Comparison of ENCODE assay signal across 8 mouse cellular contexts in genomic region chr19:8723574-8724346, GRCm38 (mm10). TPM values are rescaled to one million over a fixed set of nuclear protein-coding genes. Genes with fewer than 3 reads are reported as not detected.
DNase-seq lines count a peak whose midpoint lies in the region; ATAC-seq and TF ChIP-seq lines count a peak whose summit lies in the region.

No protein-coding gene starts in this region.

- TF ChIP-seq CTCF in MEL (IDR thresholded peaks at IDR 0.05 in 2 of 3, conservative IDR thresholded peaks at IDR 0.05 in 1 of 3; ENCODE audit: control insufficient read depth in 1 of 3, insufficient read depth in 1 of 3, low read depth in 2 of 3, low read length in 3 of 3, poor library complexity in 1 of 3, severe bottlenecking in 1 of 3) = no peak

- no peak for ATAC-seq in kidney, embryonic 14.5 days (ENCODE audit: low FRiP score, low TSS enrichment)
- ATAC-seq in forebrain, embryonic 11.5 days (replicated peaks; ENCODE audit: low FRiP score) = no peak
- ATAC-seq in limb, embryonic 13.5 days (ENCODE audit: low FRiP score, low read depth) = no peak
- peak; percentile 1; the same call in 1 of the 2 replicates for ATAC-seq in neural tube, embryonic 14.5 days (ENCODE audit: low read depth)

- no peak for TF ChIP-seq EP300 in MEL (IDR thresholded peaks at IDR 0.05; ENCODE audit: low read depth in 1 of 2, low read length in 2 of 2)

- H3K4me1 ChIP-seq in kidney, embryonic 14.5 days (ENCODE audit: control insufficient read depth, insufficient read depth, low read length) = 0 out of 2 replicates have a peak, but pooled peaks cover 6% of the 10 kb centered on the region
- H3K4me1 ChIP-seq in MEL (ENCODE audit: control insufficient read depth in 1 of 2, insufficient read depth in 2 of 2, low read length in 2 of 2) = peaks cover 0 to 7% of the 10 kb centered on the region in 2 experiments; a peak in 1 of 4 replicates
- peaks cover 12% of the 10 kb centered on the region for H3K4me1 ChIP-seq in forebrain, embryonic 11.5 days (replicated peaks; ENCODE audit: control insufficient read depth, insufficient read depth, low read length)
- H3K4me1 ChIP-seq in limb, embryonic 13.5 days = peaks cover 33% of the 10 kb centered on the region
- H3K4me1 ChIP-seq in neural tube, embryonic 14.5 days (ENCODE audit: control insufficient read depth, insufficient read depth, low read length) = peaks cover 27% of the 10 kb centered on the region

- peak overlapping the region; percentile 70 for H3K4me2 ChIP-seq in kidney, embryonic 14.5 days (replicated peaks; ENCODE audit: low read depth, low read length)
- peak overlapping the region; percentile 84 for H3K4me2 ChIP-seq in forebrain, embryonic 11.5 days (ENCODE audit: low read depth, low read length, severe bottlenecking)
- H3K4me2 ChIP-seq in limb, embryonic 13.5 days (replicated peaks) = peak overlapping the region; percentile 76
- H3K4me2 ChIP-seq in neural tube, embryonic 14.5 days (ENCODE audit: low read depth, low read length) = peak overlapping the region; percentile 72

- H3K27ac ChIP-seq in kidney, embryonic 14.5 days (ENCODE audit: low read depth, low read length) = peak overlapping the region; percentile 90
- peak overlapping the region; percentile 97 for H3K27ac ChIP-seq in MEL (ENCODE audit: control insufficient read depth, low read depth, low read length)
- peak overlapping the region; percentile 82 for H3K27ac ChIP-seq in forebrain, embryonic 11.5 days (ENCODE audit: low read depth, low read length)
- H3K27ac ChIP-seq in limb, embryonic 13.5 days = peak overlapping the region; percentile 89
- H3K27ac ChIP-seq in neural tube, embryonic 14.5 days (ENCODE audit: low read depth, low read length) = peak overlapping the region; percentile 70

- H3K79me2 ChIP-seq in MEL (ENCODE audit: control insufficient read depth, insufficient read depth, low read length, poor library complexity) = peaks cover 36% of the 10 kb centered on the region

- H3K36me3 ChIP-seq in kidney, embryonic 14.5 days (ENCODE audit: control insufficient read depth, insufficient read depth, low read length) = peaks cover 32% of the 10 kb centered on the region
- H3K36me3 ChIP-seq in MEL (ENCODE audit: control insufficient read depth in 1 of 2, insufficient read depth in 2 of 2, low read length in 2 of 2) = peaks cover 12 to 22% of the 10 kb centered on the region in 2 experiments
- H3K36me3 ChIP-seq in forebrain, embryonic 11.5 days (ENCODE audit: control insufficient read depth, insufficient read depth, low read length) = peaks cover 10% of the 10 kb centered on the region; the same call in 1 of the 2 replicates
- peaks cover 30% of the 10 kb centered on the region for H3K36me3 ChIP-seq in limb, embryonic 13.5 days
- H3K36me3 ChIP-seq in neural tube, embryonic 14.5 days (ENCODE audit: control insufficient read depth, insufficient read depth, low read length) = peaks cover 21% of the 10 kb centered on the region

- H3K27me3 ChIP-seq in kidney, embryonic 14.5 days (ENCODE audit: control insufficient read depth, insufficient read depth, low read length) = no peaks in the 10 kb centered on the region
- no peaks in the 10 kb centered on the region for H3K27me3 ChIP-seq in MEL (ENCODE audit: control insufficient read depth in 1 of 2, insufficient read depth in 2 of 2, low read length in 2 of 2)
- H3K27me3 ChIP-seq in forebrain, embryonic 11.5 days (ENCODE audit: control insufficient read depth, insufficient read depth, low read length) = no peaks in the 10 kb centered on the region
- no peaks in the 10 kb centered on the region for H3K27me3 ChIP-seq in limb, embryonic 13.5 days
- H3K27me3 ChIP-seq in neural tube, embryonic 14.5 days (ENCODE audit: control insufficient read depth, insufficient read depth, low read length) = no peaks in the 10 kb centered on the region

- no peaks in the 10 kb centered on the region for H3K9me3 ChIP-seq in kidney, embryonic 14.5 days (ENCODE audit: control insufficient read depth, low read length)
- no peaks in the 10 kb centered on the region for H3K9me3 ChIP-seq in MEL (replicated peaks; ENCODE audit: insufficient read depth, low read length)
- H3K9me3 ChIP-seq in forebrain, embryonic 11.5 days (ENCODE audit: control insufficient read depth, low read length) = no peaks in the 10 kb centered on the region
- H3K9me3 ChIP-seq in limb, embryonic 13.5 days = no peaks in the 10 kb centered on the region
- H3K9me3 ChIP-seq in neural tube, embryonic 14.5 days (ENCODE audit: control insufficient read depth, low read length) = no peaks in the 10 kb centered on the region

- no peak for DNase-seq in kidney, adult 18-20 months
- DNase-seq in MEL (ENCODE audit: low read depth, low spot score) = peak; percentile 69
- no peak for DNase-seq in forebrain, embryonic 11.5 days (ENCODE audit: low spot score)
- DNase-seq in left cerebral cortex, adult 8-10 months (ENCODE audit: low spot score in 2 of 2) = no peak
- no peak for DNase-seq in gastrocnemius, postnatal 14 days

- WGBS in kidney, embryonic 14.5 days = under 1% methylated on average over 20 of the region's 20 CpGs
- under 1% methylated on average over 20 of the region's 20 CpGs for WGBS in forebrain, embryonic 11.5 days
- WGBS in limb, embryonic 13.5 days = under 1% methylated on average over 20 of the region's 20 CpGs
- WGBS in neural tube, embryonic 14.5 days = under 1% methylated on average over 20 of the region's 20 CpGs

- intact Hi-C loops in gastrocnemius, postnatal 14 days (cut with DNase I; ENCODE audit: low total_unique reads) = no loop called here

- H3K4me3 ChIP-seq in kidney, embryonic 14.5 days (ENCODE audit: low read length) = peak overlapping the region; percentile 82
- H3K4me3 ChIP-seq in MEL (ENCODE audit: control insufficient read depth in 1 of 2, insufficient read depth in 1 of 2, low read depth in 2 of 2, low read length in 2 of 2) = peak overlapping the region; percentile 59 to 95
- H3K4me3 ChIP-seq in forebrain, embryonic 11.5 days (ENCODE audit: low read depth, low read length) = peak overlapping the region; percentile 89
- H3K4me3 ChIP-seq in limb, embryonic 13.5 days = peak overlapping the region; percentile 83
- H3K4me3 ChIP-seq in neural tube, embryonic 14.5 days (ENCODE audit: low read depth, low read length) = peak overlapping the region; percentile 86

- H3K9ac ChIP-seq in kidney, embryonic 14.5 days (ENCODE audit: low read depth, low read length) = peak overlapping the region; percentile 97
- H3K9ac ChIP-seq in MEL (ENCODE audit: control insufficient read depth, low read depth, low read length, poor library complexity, severe bottlenecking) = peak overlapping the region; percentile 97
- H3K9ac ChIP-seq in forebrain, embryonic 11.5 days (ENCODE audit: low read length) = peak overlapping the region; percentile 98
- H3K9ac ChIP-seq in limb, embryonic 13.5 days = peak overlapping the region; percentile 98
- peak overlapping the region; percentile 90 for H3K9ac ChIP-seq in neural tube, embryonic 14.5 days (replicated peaks; ENCODE audit: low read depth, low read length)

- peak; percentile 29 to 59; a peak in 3 of 4 replicates for TF ChIP-seq POLR2A in MEL (IDR thresholded peaks at IDR 0.05; ENCODE audit: control insufficient read depth in 1 of 2, insufficient read depth in 1 of 2, low read depth in 1 of 2, low read length in 2 of 2, poor library complexity in 1 of 2)

- TF ChIP-seq RAD21 in MEL (IDR thresholded peaks at IDR 0.05; ENCODE audit: low read depth, low read length) = no peak

RNA-seq across cellular contexts. Expression of gene Slc3a2, which starts 0.6 kb away (rescaled TPM):
- polyA plus RNA-seq in kidney, embryonic 14.5 days (2014; fragmentation: Nextera tagmentation; extraction: Ambion mirVana) = 114 and 123 TPM in 2 replicates
- 164 and 253 TPM in 2 replicates for total RNA-seq in MEL (2012; rRNA removed)
- polyA plus RNA-seq in MEL (2012; ENCODE audit: insufficient read depth in 1 of 2, insufficient read length in 2 of 2, low read depth in 1 of 2, low replicate concordance in 2 of 2, missing spikeins in 1 of 2) = 100 to 1,000 TPM; 428 to 670 TPM
- polyA plus RNA-seq in forebrain, embryonic 11.5 days (2014; fragmentation: Nextera tagmentation; extraction: Ambion mirVana) = 132 and 143 TPM in 2 replicates
- 101 and 103 TPM in 2 replicates for polyA plus RNA-seq in limb, embryonic 13.5 days (2015; fragmentation: Nextera tagmentation; extraction: Ambion mirVana)
- 145 and 163 TPM in 2 replicates for polyA plus RNA-seq in neural tube, embryonic 14.5 days (2014; fragmentation: Nextera tagmentation; extraction: Ambion mirVana)
- total RNA-seq in left cerebral cortex, adult 8-10 months (2022) = 100 to 1,000 TPM; 147 to 155 (median 150) TPM
- total RNA-seq in gastrocnemius, postnatal 14 days (2021) = 10 to 100 TPM; 24.6 to 26.8 TPM

RNA-seq across cellular contexts. Expression of gene Wdr74, which starts 11.9 kb away (rescaled TPM):
- 82.9 and 97.3 TPM in 2 replicates for polyA plus RNA-seq in kidney, embryonic 14.5 days (2014; fragmentation: Nextera tagmentation; extraction: Ambion mirVana)
- total RNA-seq in MEL (2012; rRNA removed) = 158 and 208 TPM in 2 replicates
- 100 to 1,000 TPM; 208 to 803 TPM for polyA plus RNA-seq in MEL (2012; ENCODE audit: insufficient read depth in 1 of 2, insufficient read length in 2 of 2, low read depth in 1 of 2, low replicate concordance in 2 of 2, missing spikeins in 1 of 2)
- 79.5 and 89.2 TPM in 2 replicates for polyA plus RNA-seq in forebrain, embryonic 11.5 days (2014; fragmentation: Nextera tagmentation; extraction: Ambion mirVana)
- 98.7 TPM in 2 replicates for polyA plus RNA-seq in limb, embryonic 13.5 days (2015; fragmentation: Nextera tagmentation; extraction: Ambion mirVana)
- polyA plus RNA-seq in neural tube, embryonic 14.5 days (2014; fragmentation: Nextera tagmentation; extraction: Ambion mirVana) = 88.5 and 91.5 TPM in 2 replicates
- total RNA-seq in left cerebral cortex, adult 8-10 months (2022) = 10 to 100 TPM; 43.0 to 47.5 (median 45.1) TPM
- 10 to 100 TPM; 21.7 to 23.4 TPM for total RNA-seq in gastrocnemius, postnatal 14 days (2021)

RNA-seq across cellular contexts. Expression of gene 1700092M07Rik, which starts 16.8 kb away (rescaled TPM):
- 0.70 and 2.3 TPM in 2 replicates for polyA plus RNA-seq in kidney, embryonic 14.5 days (2014; fragmentation: Nextera tagmentation; extraction: Ambion mirVana)
- 3.0 and 3.3 TPM in 2 replicates for total RNA-seq in MEL (2012; rRNA removed)
- polyA plus RNA-seq in MEL (2012; ENCODE audit: insufficient read depth in 1 of 2, insufficient read length in 2 of 2, low read depth in 1 of 2, low replicate concordance in 2 of 2, missing spikeins in 1 of 2) = 1 to 10 TPM in 1 of 2 experiments, not detected in 1; 4.3 TPM
- polyA plus RNA-seq in forebrain, embryonic 11.5 days (2014; fragmentation: Nextera tagmentation; extraction: Ambion mirVana) = 2.3 and 3.1 TPM in 2 replicates
- 2.1 TPM in 2 replicates for polyA plus RNA-seq in limb, embryonic 13.5 days (2015; fragmentation: Nextera tagmentation; extraction: Ambion mirVana)
- 1.8 and 2.6 TPM in 2 replicates for polyA plus RNA-seq in neural tube, embryonic 14.5 days (2014; fragmentation: Nextera tagmentation; extraction: Ambion mirVana)
- total RNA-seq in left cerebral cortex, adult 8-10 months (2022) = 1 to 10 TPM in 2 of 4 experiments, not detected in 2; 1.4 to 2.0 TPM
- not detected for total RNA-seq in gastrocnemius, postnatal 14 days (2021)

RNA-seq across cellular contexts. Expression of gene Stx5a, which starts 17.5 kb away (rescaled TPM):
- polyA plus RNA-seq in kidney, embryonic 14.5 days (2014; fragmentation: Nextera tagmentation; extraction: Ambion mirVana) = 114 and 128 TPM in 2 replicates
- 27.5 and 28.7 TPM in 2 replicates for total RNA-seq in MEL (2012; rRNA removed)
- polyA plus RNA-seq in MEL (2012; ENCODE audit: insufficient read depth in 1 of 2, insufficient read length in 2 of 2, low read depth in 1 of 2, low replicate concordance in 2 of 2, missing spikeins in 1 of 2) = 10 to 100 TPM in 1 of 2 experiments, not detected in 1; 50.0 TPM
- 88.4 and 93.8 TPM in 2 replicates for polyA plus RNA-seq in forebrain, embryonic 11.5 days (2014; fragmentation: Nextera tagmentation; extraction: Ambion mirVana)
- 194 and 205 TPM in 2 replicates for polyA plus RNA-seq in limb, embryonic 13.5 days (2015; fragmentation: Nextera tagmentation; extraction: Ambion mirVana)
- 115 and 120 TPM in 2 replicates for polyA plus RNA-seq in neural tube, embryonic 14.5 days (2014; fragmentation: Nextera tagmentation; extraction: Ambion mirVana)
- total RNA-seq in left cerebral cortex, adult 8-10 months (2022) = 10 to 100 TPM; 59.6 to 66.4 (median 65.6) TPM
- 10 to 100 TPM; 24.1 to 28.0 TPM for total RNA-seq in gastrocnemius, postnatal 14 days (2021)

RNA-seq across cellular contexts. Expression of gene Nxf1, which starts 33.1 kb away (rescaled TPM):
- polyA plus RNA-seq in kidney, embryonic 14.5 days (2014; fragmentation: Nextera tagmentation; extraction: Ambion mirVana) = 155 and 198 TPM in 2 replicates
- total RNA-seq in MEL (2012; rRNA removed) = 107 and 122 TPM in 2 replicates
- 100 to 1,000 TPM; 231 to 296 TPM for polyA plus RNA-seq in MEL (2012; ENCODE audit: insufficient read depth in 1 of 2, insufficient read length in 2 of 2, low read depth in 1 of 2, low replicate concordance in 2 of 2, missing spikeins in 1 of 2)
- 238 and 247 TPM in 2 replicates for polyA plus RNA-seq in forebrain, embryonic 11.5 days (2014; fragmentation: Nextera tagmentation; extraction: Ambion mirVana)
- polyA plus RNA-seq in limb, embryonic 13.5 days (2015; fragmentation: Nextera tagmentation; extraction: Ambion mirVana) = 214 and 217 TPM in 2 replicates
- polyA plus RNA-seq in neural tube, embryonic 14.5 days (2014; fragmentation: Nextera tagmentation; extraction: Ambion mirVana) = 120 and 140 TPM in 2 replicates
- 10 to 100 TPM; 77.1 to 88.0 (median 80.2) TPM for total RNA-seq in left cerebral cortex, adult 8-10 months (2022)
- total RNA-seq in gastrocnemius, postnatal 14 days (2021) = 10 to 100 TPM; 32.5 to 33.2 TPM
